13 mouse cellular contexts compared by ENCODE assay signal in genomic region chr12:109467417-109467816, GRCm38 (mm10). TPM values are rescaled to one million over a fixed set of nuclear protein-coding genes. Genes with fewer than 3 reads are reported as not detected.
DNase-seq lines count a peak whose midpoint lies in the region; ATAC-seq and TF ChIP-seq lines count a peak whose summit lies in the region.
"Not testable (repeated sequence)": the region's sequence is repeated elsewhere in the genome, so short reads cannot be mapped to it uniquely, and the experiment has no call there.
"Had no signal": no experiment of that assay in that cellular context is flagged by ENCODE, and none has a peak within 500 bp of the region (broad histone marks: within the 10 kb centered on the region; RNA-seq: fewer than 3 reads in every experiment).

No protein-coding gene starts in this region.

- DNase-seq in MEL (ENCODE audit: low read depth, low spot score) = not testable (repeated sequence)
- DNase-seq in heart, adult 11 months = peak; percentile 13
- peak; percentile 7 for DNase-seq in neural tube, embryonic 11.5 days (ENCODE audit: low spot score)
- DNase-seq in splenic B cell, adult 2 months (ENCODE audit: low read depth, low spot score) = peak; percentile 20

- H3K27ac ChIP-seq in MEL (ENCODE audit: control insufficient read depth, low read depth, low read length); neural tube, embryonic 11.5 days (ENCODE audit: low read depth, low read length): not testable (repeated sequence)

- TF ChIP-seq CTCF in MEL (IDR thresholded peaks at IDR 0.05 in 2 of 3, conservative IDR thresholded peaks at IDR 0.05 in 1 of 3; ENCODE audit: control insufficient read depth in 1 of 3, insufficient read depth in 1 of 3, low read depth in 2 of 3, low read length in 3 of 3, poor library complexity in 1 of 3, severe bottlenecking in 1 of 3) = not testable (repeated sequence)

- H3K4me1 ChIP-seq in MEL (ENCODE audit: control insufficient read depth in 1 of 2, insufficient read depth in 2 of 2, low read length in 2 of 2); neural tube, embryonic 11.5 days (ENCODE audit: control insufficient read depth, insufficient read depth, low read length): not testable (repeated sequence)

- TF ChIP-seq EP300 in MEL (IDR thresholded peaks at IDR 0.05; ENCODE audit: low read depth in 1 of 2, low read length in 2 of 2) = not testable (repeated sequence)

- not testable (repeated sequence) for H3K9ac ChIP-seq in MEL (ENCODE audit: control insufficient read depth, low read depth, low read length, poor library complexity, severe bottlenecking); neural tube, embryonic 11.5 days (ENCODE audit: low read length)

- not testable (repeated sequence) for TF ChIP-seq RAD21 in MEL (IDR thresholded peaks at IDR 0.05; ENCODE audit: low read depth, low read length)

- 83% methylated on average over 3 of the region's 4 CpGs for WGBS in neural tube, embryonic 11.5 days

- ATAC-seq in common myeloid progenitor, adult 5-6 weeks (replicated peaks; ENCODE audit: low read depth, poor library complexity, severe bottlenecking) = peak; percentile 56; the same call in 1 of the 2 replicates
- ATAC-seq in granulocyte monocyte progenitor cell, adult 5-6 weeks (replicated peaks; ENCODE audit: poor library complexity, severe bottlenecking) = peak; percentile 63
- peak; percentile 65 for ATAC-seq in megakaryocyte progenitor cell, adult 5-6 weeks (replicated peaks; ENCODE audit: poor library complexity)
- not testable (repeated sequence) for ATAC-seq in neural tube, embryonic 11.5 days (ENCODE audit: insufficient read depth, low FRiP score, low TSS enrichment)

- H3K27me3 ChIP-seq in MEL (ENCODE audit: control insufficient read depth in 1 of 2, insufficient read depth in 2 of 2, low read length in 2 of 2); neural tube, embryonic 11.5 days (ENCODE audit: control insufficient read depth, insufficient read depth, low read length); splenic B cell, adult 2 months (ENCODE audit: control insufficient read depth, insufficient read depth, low read length, poor library complexity, severe bottlenecking): not testable (repeated sequence)

- not testable (repeated sequence) for H3K9me3 ChIP-seq in MEL (replicated peaks; ENCODE audit: insufficient read depth, low read length); neural tube, embryonic 11.5 days (ENCODE audit: control insufficient read depth, low read length)

- H3K36me3 ChIP-seq in MEL (ENCODE audit: control insufficient read depth in 1 of 2, insufficient read depth in 2 of 2, low read length in 2 of 2); neural tube, embryonic 11.5 days (ENCODE audit: control insufficient read depth, insufficient read depth, low read length); splenic B cell, adult 2 months (ENCODE audit: control insufficient read depth, insufficient read depth, low read length, poor library complexity, severe bottlenecking): not testable (repeated sequence)

- not testable (repeated sequence) for TF ChIP-seq POLR2A in MEL (IDR thresholded peaks at IDR 0.05; ENCODE audit: control insufficient read depth in 1 of 2, insufficient read depth in 1 of 2, low read depth in 1 of 2, low read length in 2 of 2, poor library complexity in 1 of 2)

- H3K4me2 ChIP-seq in neural tube, embryonic 11.5 days (ENCODE audit: low read depth) = not testable (repeated sequence)

- H3K4me3 ChIP-seq in MEL (ENCODE audit: control insufficient read depth in 1 of 2, insufficient read depth in 1 of 2, low read depth in 2 of 2, low read length in 2 of 2); neural tube, embryonic 11.5 days (ENCODE audit: low read depth, low read length): not testable (repeated sequence)

- not testable (repeated sequence) for H3K79me2 ChIP-seq in MEL (ENCODE audit: control insufficient read depth, insufficient read depth, low read length, poor library complexity)

TF ChIP-seq in MEL, 35 proteins besides CTCF, POLR2A, EP300 and RAD21:
- TF ChIP-seq ZNF384 (IDR thresholded peaks at IDR 0.05; ENCODE audit: low read depth, low read length) = peak; percentile 36; the same call in 1 of the 2 replicates

RNA-seq across cellular contexts. Expression of gene Dlk1, which starts 14.8 kb away (rescaled TPM):
- total RNA-seq in MEL (2012; rRNA removed) = not detected in 2 replicates
- not detected for polyA plus RNA-seq in MEL (2012; ENCODE audit: insufficient read depth in 1 of 2, insufficient read length in 2 of 2, low read depth in 1 of 2, low replicate concordance in 2 of 2, missing spikeins in 1 of 2)
- not detected in 2 replicates for total RNA-seq in common myeloid progenitor, adult 5-6 weeks (2017)
- not detected in 2 replicates for total RNA-seq in granulocyte monocyte progenitor cell, adult 5-6 weeks (2014; fragmentation: Nextera tagmentation)
- not detected in 2 replicates for total RNA-seq in granulocyte monocyte progenitor cell, adult 5-6 weeks (2017)
- 0.64 TPM in 1 of 2 replicates, not detected in the other for total RNA-seq in megakaryocyte progenitor cell, adult 5-6 weeks (2015)
- total RNA-seq in megakaryocyte progenitor cell, adult 5-6 weeks (2017) = not detected in 2 replicates
- polyA plus RNA-seq in neural tube, embryonic 11.5 days (2014; fragmentation: Nextera tagmentation; extraction: Ambion mirVana) = 112 and 120 TPM in 2 replicates
- total RNA-seq: CH12.LX had no signal
- polyA plus RNA-seq: activated CD4-positive, CD25-positive, alpha-beta regulatory T cell, adult 4 months; C2C12; CD4-positive, CD25-positive, alpha-beta regulatory T cell, adult 4 months; G1E; Patski had no signal
